Mouse (Mus musculus): ENCODE results near the gene Tbx6. TPM values are rescaled to one million over a fixed set of nuclear protein-coding genes. Genes with fewer than 3 reads are reported as not detected.

The Tbx6 gene
- polyA plus RNA-seq, 1 experiment from 2014 or later: 0.56 TPM

- H3K4me2 ChIP-seq: peak overlapping the region; percentile 93; the same call in 1 of the 2 replicates
- H3K4me3 ChIP-seq (replicated peaks): no peak overlapping the region
- ATAC-seq (ENCODE audit: low FRiP score): peak; percentile 16; the same call in 1 of the 2 replicates
- 65% methylated on average over 7 of the region's 7 CpGs for WGBS
- no peaks in the 10 kb centered on the region for H3K9me3 ChIP-seq
- peaks cover 13% of the 10 kb centered on the region for H3K36me3 ChIP-seq (replicated peaks)
- no peaks in the 10 kb centered on the region for H3K27me3 ChIP-seq
- peaks cover 32% of the 10 kb centered on the region for H3K4me1 ChIP-seq
- no peak overlapping the region for H3K9ac ChIP-seq
- H3K27ac ChIP-seq: 0 out of 2 replicates have a peak overlapping the region, but pooled peaks have one; percentile 57
Observed at GRCm38 (mm10) chr7:126758539-126758938, 22.7 kb upstream of the Tbx6 start.

GRCm38 (mm10) chr7:126759050-126759671 is 22.1 kb upstream of the Tbx6 start, which contains the start of gene Mapk3:
Mapk3 (plus strand) TSS chr7:126759601.
- 4% methylated on average over 30 of the region's 38 CpGs for WGBS
- H3K4me1 ChIP-seq: peaks cover 32% of the 10 kb centered on the region
- H3K4me3 ChIP-seq (replicated peaks): peak within 1 kb of the TSS; percentile 77

GRCm38 (mm10) chr7:126759672-126760390 is 21.5 kb upstream of the Tbx6 start:
- ATAC-seq (ENCODE audit: low FRiP score): peak; percentile 52
- Histone ChIP-seq H3K4me3 (replicated peaks) (peak overlapping the region; percentile 77), H3K36me3 (replicated peaks) (peaks cover 26% of the 10 kb centered on the region), H3K9ac (peak overlapping the region; percentile 85), H3K27ac (peak overlapping the region; percentile 88), H3K27me3 (no peaks in the 10 kb centered on the region), H3K9me3 (no peaks in the 10 kb centered on the region), H3K4me1 (peaks cover 32% of the 10 kb centered on the region), H3K4me2 (peak overlapping the region; percentile 93)
- WGBS: under 1% methylated on average over 22 of the region's 24 CpGs

More at GRCm38 (mm10) chr7:126759050-126759671, 22.1 kb upstream of the Tbx6 start, which contains the start of gene Mapk3:
- H3K27me3 ChIP-seq: no peaks in the 10 kb centered on the region
- H3K4me2 ChIP-seq: peak within 1 kb of the TSS; percentile 93
- H3K36me3 ChIP-seq (replicated peaks): peaks cover 20% of the 10 kb centered on the region
- H3K27ac ChIP-seq: peak within 1 kb of the TSS; percentile 88
- peak; percentile 63 for ATAC-seq (ENCODE audit: low FRiP score)
- peak within 1 kb of the TSS; percentile 85 for H3K9ac ChIP-seq
- H3K9me3 ChIP-seq: no peaks in the 10 kb centered on the region

GRCm38 (mm10) chr7:126760391-126760802 is 20.9 kb upstream of the Tbx6 start:
- Histone ChIP-seq H3K4me1 (peaks cover 27% of the 10 kb centered on the region), H3K27ac (peak overlapping the region; percentile 88), H3K9me3 (no peaks in the 10 kb centered on the region), H3K9ac (peak overlapping the region; percentile 85), H3K4me2 (peak overlapping the region; percentile 93), H3K36me3 (replicated peaks) (peaks cover 32% of the 10 kb centered on the region), H3K4me3 (replicated peaks) (peak overlapping the region; percentile 77), H3K27me3 (no peaks in the 10 kb centered on the region)
- WGBS: 22% methylated on average over 3 of the region's 3 CpGs
- peak; percentile 13 for ATAC-seq (ENCODE audit: low FRiP score)

GRCm38 (mm10) chr7:126760956-126761355 is 20.3 kb upstream of the Tbx6 start:
- no peak for ATAC-seq (ENCODE audit: low FRiP score)
- Histone ChIP-seq H3K36me3 (replicated peaks) (peaks cover 38% of the 10 kb centered on the region), H3K27ac (peak overlapping the region; percentile 88; the same call in 1 of the 2 replicates), H3K4me3 (replicated peaks) (no peak overlapping the region), H3K4me2 (peak overlapping the region; percentile 93), H3K9me3 (no peaks in the 10 kb centered on the region), H3K9ac (no peak overlapping the region), H3K4me1 (peaks cover 27% of the 10 kb centered on the region), H3K27me3 (no peaks in the 10 kb centered on the region)
- 81% methylated on average over 4 of the region's 4 CpGs for WGBS

- Histone ChIP-seq H3K9me3 (no peaks in the 10 kb centered on the region), H3K27me3 (no peaks in the 10 kb centered on the region), H3K36me3 (replicated peaks) (peaks cover 44% of the 10 kb centered on the region), H3K4me2 (peak overlapping the region; percentile 93), H3K9ac (no peak overlapping the region), H3K27ac (0 out of 2 replicates have a peak overlapping the region, but pooled peaks have one; percentile 5), H3K4me3 (replicated peaks) (no peak overlapping the region), H3K4me1 (peaks cover 27% of the 10 kb centered on the region)
- no peak for ATAC-seq (ENCODE audit: low FRiP score)
- WGBS: 87% methylated on average over 6 of the region's 6 CpGs
Observed at GRCm38 (mm10) chr7:126761529-126762067, 19.7 kb upstream of the Tbx6 start.

GRCm38 (mm10) chr7:126762471-126763008 is 18.7 kb upstream of the Tbx6 start:
- H3K27ac ChIP-seq: peak overlapping the region; percentile 69
- H3K36me3 ChIP-seq (replicated peaks): peaks cover 53% of the 10 kb centered on the region
- ATAC-seq (ENCODE audit: low FRiP score): no peak
- no peaks in the 10 kb centered on the region for H3K9me3 ChIP-seq
- H3K27me3 ChIP-seq: no peaks in the 10 kb centered on the region
- H3K4me2 ChIP-seq: no peak overlapping the region
- H3K9ac ChIP-seq: no peak overlapping the region
- 74% methylated on average over 17 of the region's 17 CpGs for WGBS
- H3K4me3 ChIP-seq (replicated peaks): no peak overlapping the region
- peaks cover 27% of the 10 kb centered on the region for H3K4me1 ChIP-seq

GRCm38 (mm10) chr7:126765540-126765939 is 15.7 kb upstream of the Tbx6 start:
- 87% methylated on average over 9 of the region's 9 CpGs for WGBS
- no peaks in the 10 kb centered on the region for H3K9me3 ChIP-seq
- H3K27me3 ChIP-seq: no peaks in the 10 kb centered on the region
- no peak for ATAC-seq (ENCODE audit: low FRiP score)
- H3K4me3 ChIP-seq (replicated peaks): no peak overlapping the region
- H3K4me1 ChIP-seq: peaks cover 19% of the 10 kb centered on the region
- no peak overlapping the region for H3K9ac ChIP-seq
- H3K4me2 ChIP-seq: no peak overlapping the region
- H3K36me3 ChIP-seq (replicated peaks): peaks cover 80% of the 10 kb centered on the region
- no peak overlapping the region for H3K27ac ChIP-seq

- no peaks in the 10 kb centered on the region for H3K27me3 ChIP-seq
- no peaks in the 10 kb centered on the region for H3K9me3 ChIP-seq
- WGBS: 90% methylated on average over 16 of the region's 16 CpGs
- H3K27ac ChIP-seq: no peak within 1 kb of the TSS
- H3K36me3 ChIP-seq (replicated peaks): peaks cover 87% of the 10 kb centered on the region
- H3K9ac ChIP-seq: no peak within 1 kb of the TSS
- H3K4me1 ChIP-seq: peaks cover 14% of the 10 kb centered on the region
- no peak for ATAC-seq (ENCODE audit: low FRiP score)
- H3K4me3 ChIP-seq (replicated peaks): no peak within 1 kb of the TSS
- no peak within 1 kb of the TSS for H3K4me2 ChIP-seq
Observed at GRCm38 (mm10) chr7:126766201-126766600, 15.1 kb upstream of the Tbx6 start, which contains the start of gene Gdpd3. Gdpd3 (plus strand) TSS chr7:126766334.

GRCm38 (mm10) chr7:126767001-126767400 is 14.3 kb upstream of the Tbx6 start:
- Histone ChIP-seq H3K9me3 (no peaks in the 10 kb centered on the region), H3K36me3 (replicated peaks) (peaks cover 83% of the 10 kb centered on the region)
- ATAC-seq (ENCODE audit: low FRiP score): no peak

GRCm38 (mm10) chr7:126770784-126771183 is 10.5 kb upstream of the Tbx6 start:
- no peak for ATAC-seq (ENCODE audit: low FRiP score)
- 89% methylated on average over 12 of the region's 12 CpGs for WGBS
- Histone ChIP-seq H3K4me3 (replicated peaks) (no peak overlapping the region), H3K27me3 (no peaks in the 10 kb centered on the region), H3K9me3 (no peaks in the 10 kb centered on the region), H3K9ac (no peak overlapping the region), H3K36me3 (replicated peaks) (peaks cover 59% of the 10 kb centered on the region), H3K4me1 (peaks cover 2% of the 10 kb centered on the region), H3K27ac (no peak overlapping the region), H3K4me2 (no peak overlapping the region)

More at GRCm38 (mm10) chr7:126767001-126767400, 14.3 kb upstream of the Tbx6 start:
- Histone ChIP-seq H3K4me1 (peaks cover 7% of the 10 kb centered on the region), H3K4me2 (no peak overlapping the region), H3K27me3 (no peaks in the 10 kb centered on the region), H3K27ac (no peak overlapping the region), H3K9ac (no peak overlapping the region), H3K4me3 (replicated peaks) (no peak overlapping the region)
- 96% methylated on average over 8 of the region's 8 CpGs for WGBS

GRCm38 (mm10) chr7:126773351-126773750 is 7.9 kb upstream of the Tbx6 start:
- 93% methylated on average over 2 of the region's 2 CpGs for WGBS
- H3K4me1 ChIP-seq: peaks cover 24% of the 10 kb centered on the region

More at GRCm38 (mm10) chr7:126773351-126773750, 7.9 kb upstream of the Tbx6 start:
- H3K9ac ChIP-seq: no peak overlapping the region
- peaks cover 34% of the 10 kb centered on the region for H3K36me3 ChIP-seq (replicated peaks)
- H3K4me3 ChIP-seq (replicated peaks): no peak overlapping the region
- no peak for ATAC-seq (ENCODE audit: low FRiP score)
- H3K27ac ChIP-seq: no peak overlapping the region
- H3K27me3 ChIP-seq: no peaks in the 10 kb centered on the region
- H3K4me2 ChIP-seq: no peak overlapping the region
- H3K9me3 ChIP-seq: no peaks in the 10 kb centered on the region

All from forebrain, embryonic 12.5 days (tissue).